Mouse (Mus musculus) left cerebral cortex, postnatal 14 days (tissue): ENCODE measurements around the gene Mrps24. TPM values are rescaled to one million over a fixed set of nuclear protein-coding genes. Genes with fewer than 3 reads are reported as not detected.

Source experiments
- DNase-seq, 2 experiments: peaks; one replicate each; pipeline ENCODE4 v3.0.0; 2021 to 2022; ENCODE audit warnings: low spot score in 2 of 2, mixed read lengths in 1 of 2
- intact Hi-C: fragments of 180-260 bp; cut with DNase I; formaldehyde crosslinking; loops from one replicate; pipeline ENCODE4 v1.15.1; 2025
- total RNA-seq, 2 experiments: library from RNA; stranded (reverse); gene quantifications; 2 replicates each; pipeline ENCODE4 v1.2.3; 2021

The Mrps24 gene
- total RNA-seq, 2 experiments from 2014 or later = 88.4 to 89.7 TPM

GRCm38 (mm10) chr11:5707530-5708353 is 7.7 kb downstream of the Mrps24 start:
- intact Hi-C loops = no loop called here
- DNase-seq = peak; percentile 79 to 86

GRCm38 (mm10) chr11:5706874-5707529 is 8.5 kb downstream of the Mrps24 start:
- intact Hi-C loops = no loop called here

GRCm38 (mm10) chr11:5705972-5706371 is 9.5 kb downstream of the Mrps24 start:
- intact Hi-C loops = no loop called here
- no peak for DNase-seq

More at GRCm38 (mm10) chr11:5706874-5707529, 8.5 kb downstream of the Mrps24 start:
- DNase-seq = peak in 1 of 2 experiments; percentile 35

- intact Hi-C loops = no loop called here
- DNase-seq = no peak
Measured at GRCm38 (mm10) chr11:5703341-5703740, 12.1 kb downstream of the Mrps24 start.

GRCm38 (mm10) chr11:5702957-5703332 is 12.5 kb downstream of the Mrps24 start:
- no peak for DNase-seq
- intact Hi-C loops = no loop called here

- intact Hi-C loops = no loop called here
- DNase-seq = no peak
Measured at GRCm38 (mm10) chr11:5702271-5702956, 13.1 kb downstream of the Mrps24 start.

- DNase-seq = no peak
- intact Hi-C loops = no loop called here
Measured at GRCm38 (mm10) chr11:5701821-5702220, 13.7 kb downstream of the Mrps24 start.

- intact Hi-C loops = no loop called here
- no peak for DNase-seq
Measured at GRCm38 (mm10) chr11:5701300-5701699, 14.2 kb downstream of the Mrps24 start.

- intact Hi-C loops = no loop called here
- no peak for DNase-seq
Measured at GRCm38 (mm10) chr11:5700808-5701207, 14.7 kb downstream of the Mrps24 start.

- intact Hi-C loops = loop anchor here (2.0 to 5.0 kb wide), 2 partner anchors 207 to 399 kb away; no protein-coding TSS in a partner anchor
- DNase-seq = peak; percentile 45 to 74
Measured at GRCm38 (mm10) chr11:5691775-5692174, 23.7 kb downstream of the Mrps24 start.

- DNase-seq = no peak
- intact Hi-C loops = no loop called here
Measured at GRCm38 (mm10) chr11:5684283-5684682, 31.2 kb downstream of the Mrps24 start.

- intact Hi-C loops = no loop called here
- DNase-seq = no peak
Measured at GRCm38 (mm10) chr11:5682541-5682940, 32.9 kb downstream of the Mrps24 start.

Other genes starting within 250 kb of the Mrps24 start
- 10 to 100 TPM; 79.2 to 97.0 TPM for gene Xbp1, start 195.0 kb downstream of the Mrps24 start, total RNA-seq
- gene Ccdc117, start 173.5 kb downstream of the Mrps24 start, total RNA-seq = 10 to 100 TPM; 10.8 to 11.7 TPM
- not detected for gene Ankrd36, start 146.0 kb downstream of the Mrps24 start, total RNA-seq
- 10 to 100 TPM; 55.9 to 60.8 TPM for gene Urgcp, start 46.7 kb upstream of the Mrps24 start, total RNA-seq
- gene Dbnl, start 72.8 kb upstream of the Mrps24 start, total RNA-seq = 10 to 100 TPM; 78.4 to 79.8 TPM
- 10 to 100 TPM; 11.6 to 13.9 TPM for gene Pgam2, start 88.1 kb upstream of the Mrps24 start, total RNA-seq
- gene Polm, start 122.3 kb upstream of the Mrps24 start, total RNA-seq = 1 to 10 TPM; 7.0 to 7.7 TPM
- 10 to 100 TPM; 15.2 to 18.6 TPM for gene Aebp1, start 146.3 kb upstream of the Mrps24 start, total RNA-seq
- gene Pold2, start 162.6 kb upstream of the Mrps24 start, total RNA-seq = 10 to 100 TPM; 19.4 to 21.2 TPM
- gene Myl7, start 183.1 kb upstream of the Mrps24 start, total RNA-seq = not detected
- 1 to 10 TPM; 1.6 to 2.1 TPM for gene Gck, start 234.4 kb upstream of the Mrps24 start, total RNA-seq
- 100 to 1,000 TPM in 1 of 2 experiments, 10 to 100 TPM in 1; 99.6 to 108 TPM for gene Ykt6, start 240.0 kb upstream of the Mrps24 start, total RNA-seq